Mouse (Mus musculus): ENCODE results near the gene Trnau1ap.

DNA sequence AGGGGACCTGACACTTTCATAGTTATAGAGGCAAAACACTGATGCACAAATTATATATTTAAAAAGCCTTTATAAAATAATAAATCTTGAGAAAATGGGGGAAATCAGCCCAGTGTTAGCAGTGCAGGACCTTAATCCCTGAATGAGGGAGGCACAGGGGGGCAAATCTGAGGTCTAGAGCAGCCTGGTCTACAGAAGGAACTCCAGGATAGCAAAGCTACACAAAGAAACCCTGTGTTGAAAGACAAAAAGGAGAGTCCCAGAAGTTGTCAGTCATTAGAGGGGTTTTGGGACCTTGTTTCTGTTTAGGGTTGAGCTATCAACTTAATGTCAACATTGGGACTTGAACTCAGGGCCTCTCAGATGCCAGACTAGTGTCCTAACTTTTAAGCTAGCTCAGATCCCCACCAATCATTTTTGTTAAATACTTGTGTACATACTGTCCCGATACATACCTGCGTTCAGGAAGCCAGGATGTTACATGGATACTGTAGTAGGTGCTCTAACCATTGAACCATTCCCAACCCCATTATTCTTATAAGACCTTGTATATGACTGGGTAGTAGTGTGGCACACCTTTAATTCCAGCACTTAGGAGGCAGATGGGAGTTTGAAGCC is 20.9 kb upstream of the Trnau1ap start:
- no peak for TF ChIP-seq CTCF (IDR thresholded peaks at IDR 0.05; ENCODE audit: borderline replicate concordance, insufficient read depth, low read depth, low read length)
- TF ChIP-seq POLR2A (IDR thresholded peaks at IDR 0.05; ENCODE audit: borderline replicate concordance, insufficient read depth, low read length): no peak

Measured in cerebellum, adult 2 months (tissue).